Mouse (Mus musculus) heart, embryonic 14.5 days (tissue): ENCODE results near the gene Spindoc. TPM values are rescaled to one million over a fixed set of nuclear protein-coding genes. Genes with fewer than 3 reads are reported as not detected.
A peak's percentile ranks its signal among the peaks of the same experiment; 100 is the strongest.

Experiments
- ATAC-seq: fragments of 200-750 bp; cut with Nextera tagmentation; 2 replicates; pipeline ENCODE4 v1.8.0; 2017; ENCODE audit warnings: low read depth, moderate TSS enrichment; ENCODE audit not compliant: insufficient number of reproducible peaks, insufficient read depth, low FRiP score
- H3K27ac ChIP-seq, 2 experiments: fragments of 200-500 bp in 1 of 2; fragments of 300-500 bp in 1 of 2; sonication (generic) in 1 of 2; replicated peaks in 1 of 2; 2 replicates each; pipeline ENCODE4 v1.5.1; 2012 to 2014; ENCODE audit warnings: low read depth in 2 of 2, low read length in 2 of 2, control low read depth in 1 of 2, mild to moderate bottlenecking in 1 of 2, mixed read lengths in 1 of 2; ENCODE audit not compliant: control insufficient read depth in 1 of 2, insufficient read depth in 1 of 2
- H3K27me3 ChIP-seq: fragments of 300-500 bp; sonication (generic); 2 replicates; pipeline ENCODE4 v1.6.1; 2014; ENCODE audit warnings: mild to moderate bottlenecking, low read length, control low read depth; ENCODE audit not compliant: control insufficient read depth, insufficient read depth
- H3K36me3 ChIP-seq: fragments of 300-500 bp; sonication (generic); 2 replicates; pipeline ENCODE4 v1.6.1; 2014; ENCODE audit warnings: mild to moderate bottlenecking, control low read depth, low read length, mixed read lengths; ENCODE audit not compliant: control insufficient read depth, insufficient read depth
- H3K4me1 ChIP-seq, 2 experiments: fragments of 200-500 bp in 1 of 2; fragments of 300-500 bp in 1 of 2; sonication (generic) in 1 of 2; 2 replicates each; pipeline ENCODE4 v1.6.1; 2012 to 2014; ENCODE audit warnings: low read length in 2 of 2, control low read depth in 1 of 2, mixed read lengths in 1 of 2; ENCODE audit not compliant: control insufficient read depth in 2 of 2, insufficient read depth in 2 of 2
- H3K4me2 ChIP-seq: fragments of 300-500 bp; sonication (generic); 2 replicates; pipeline ENCODE4 v1.6.1; 2014; ENCODE audit warnings: mild to moderate bottlenecking, low read length
- H3K4me3 ChIP-seq, 2 experiments: fragments of 200-500 bp in 1 of 2; fragments of 300-500 bp in 1 of 2; sonication (generic) in 1 of 2; 2 replicates each; pipeline ENCODE4 v1.5.1; 2012 to 2014; ENCODE audit warnings: low read length in 2 of 2, mild to moderate bottlenecking in 2 of 2, control low read depth in 1 of 2, low read depth in 1 of 2, moderate library complexity in 1 of 2; ENCODE audit not compliant: control insufficient read depth in 1 of 2, insufficient read depth in 1 of 2
- H3K9ac ChIP-seq: fragments of 300-500 bp; sonication (generic); 2 replicates; pipeline ENCODE4 v1.6.1; 2014; ENCODE audit warnings: mild to moderate bottlenecking, low read length
- H3K9me3 ChIP-seq: fragments of 300-500 bp; sonication (generic); 2 replicates; pipeline ENCODE4 v1.6.1; 2016; ENCODE audit warnings: low read length, control low read depth; ENCODE audit not compliant: control insufficient read depth
- WGBS: fragments of 180-500 bp; shearing (Covaris S2); extraction: QIAGEN DNeasy Blood & Tissue Kit; methylation state at CpG from one replicate; pipeline ENCODE4 v1.1.7; 2014; 5-methylcytosine and 5-hydroxymethylcytosine counted together
- polyA plus RNA-seq: library from polyadenylated mRNA; unstranded; fragments of >200 nt; fragmentation: Nextera tagmentation; extraction: Ambion mirVana; gene quantifications from 2 replicates; pipeline ENCODE4 v1.2.1, GENCODE M21; 2014

The Spindoc gene
- polyA plus RNA-seq, 1 experiment from 2014 or later = 14.8 TPM

- Histone ChIP-seq H3K9me3 (no peaks in the 10 kb centered on the region), H3K27ac (peak overlapping the region; percentile 89 to 90), H3K4me2 (peak overlapping the region; percentile 38), H3K36me3 (no peaks in the 10 kb centered on the region), H3K27me3 (no peaks in the 10 kb centered on the region), H3K4me3 (no peak overlapping the region), H3K9ac (peak overlapping the region; percentile 45), H3K4me1 (peaks cover 51 to 85% of the 10 kb centered on the region in 2 experiments)
- WGBS = 8% methylated on average over 5 of the region's 5 CpGs
- peak; percentile 42; the same call in 1 of the 2 replicates for ATAC-seq
Measured at GRCm38 (mm10) chr19:7310704-7311103, 72.1 kb downstream of the Spindoc start.

GRCm38 (mm10) chr19:7309738-7310330 lies 73.0 kb downstream of the Spindoc start:
- H3K27ac ChIP-seq = peak overlapping the region; percentile 89 to 90; a peak in 3 of 4 replicates
- peaks cover 54 to 86% of the 10 kb centered on the region in 2 experiments for H3K4me1 ChIP-seq
- peak overlapping the region; percentile 45; the same call in 1 of the 2 replicates for H3K9ac ChIP-seq
- no peak overlapping the region for H3K4me3 ChIP-seq
- no peaks in the 10 kb centered on the region for H3K27me3 ChIP-seq
- no peak overlapping the region for H3K4me2 ChIP-seq
- WGBS = 37% methylated on average over 2 of the region's 2 CpGs
- H3K9me3 ChIP-seq = no peaks in the 10 kb centered on the region
- H3K36me3 ChIP-seq = no peaks in the 10 kb centered on the region
- no peak for ATAC-seq

DNA sequence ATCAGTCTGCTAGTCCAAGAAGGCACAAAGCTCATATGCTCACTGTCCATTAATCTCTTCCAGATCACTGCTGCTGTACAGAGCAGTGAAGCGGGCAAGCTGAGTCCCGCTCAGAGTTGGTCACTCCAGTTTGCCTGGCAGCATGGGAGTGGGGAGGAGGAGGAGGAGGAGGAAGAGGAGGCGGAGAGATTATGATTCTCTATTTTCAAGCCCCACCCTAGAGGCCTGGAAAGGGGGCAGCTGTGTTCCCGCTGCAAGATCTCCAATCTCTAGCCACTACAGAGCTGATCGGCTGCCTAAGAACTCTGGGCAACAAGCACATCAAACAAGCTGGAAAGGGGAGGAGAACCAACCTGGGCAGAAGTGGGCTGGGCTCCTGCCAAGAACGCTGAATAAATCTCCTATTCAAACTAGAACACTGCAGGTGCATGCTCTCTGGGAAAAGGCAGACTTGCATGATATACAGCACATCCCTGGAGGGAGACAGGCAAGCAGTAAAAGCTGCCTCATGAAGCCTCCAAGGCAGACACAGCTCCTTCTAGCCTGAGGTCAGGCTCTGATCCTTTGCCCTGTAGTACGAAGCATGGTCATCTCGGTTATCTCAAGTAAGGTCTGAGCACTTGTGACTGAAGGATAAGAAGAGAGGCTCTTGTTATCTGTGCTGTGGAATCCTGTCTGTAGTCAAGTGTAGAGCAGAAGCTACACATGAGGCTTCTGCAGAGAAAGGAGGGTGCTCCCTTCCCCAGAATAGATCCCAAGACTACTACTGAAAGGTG lies 74.6 kb downstream of the Spindoc start:
- Histone ChIP-seq H3K4me3 (no peak overlapping the region), H3K4me2 (peak overlapping the region; percentile 30), H3K4me1 (peaks cover 50 to 86% of the 10 kb centered on the region in 2 experiments), H3K27ac (peak overlapping the region in 1 of 2 experiments; percentile 43; a peak in 2 of 4 replicates), H3K27me3 (no peaks in the 10 kb centered on the region), H3K9ac (peak overlapping the region; percentile 5), H3K9me3 (no peaks in the 10 kb centered on the region), H3K36me3 (no peaks in the 10 kb centered on the region)
- ATAC-seq = no peak
- WGBS = 29% methylated on average over 8 of the region's 8 CpGs

- Histone ChIP-seq H3K4me2 (no peak overlapping the region), H3K4me3 (no peak overlapping the region), H3K4me1 (peaks cover 50 to 79% of the 10 kb centered on the region in 2 experiments), H3K9me3 (no peaks in the 10 kb centered on the region), H3K36me3 (no peaks in the 10 kb centered on the region), H3K27ac (peak overlapping the region in 1 of 2 experiments; percentile 44; a peak in 1 of 4 replicates), H3K9ac (no peak overlapping the region), H3K27me3 (no peaks in the 10 kb centered on the region)
- 53% methylated on average over 3 of the region's 3 CpGs for WGBS
- ATAC-seq = no peak
Measured at GRCm38 (mm10) chr19:7306968-7307367, 75.8 kb downstream of the Spindoc start.

GRCm38 (mm10) chr19:7305380-7306310 lies 77.1 kb downstream of the Spindoc start:
- ATAC-seq = no peak
- 33% methylated on average over 10 of the region's 11 CpGs for WGBS
- H3K27ac ChIP-seq = 0 out of 4 replicates have a peak overlapping the region, but pooled peaks of 1 of the 2 experiments have one; percentile 4

DNA sequence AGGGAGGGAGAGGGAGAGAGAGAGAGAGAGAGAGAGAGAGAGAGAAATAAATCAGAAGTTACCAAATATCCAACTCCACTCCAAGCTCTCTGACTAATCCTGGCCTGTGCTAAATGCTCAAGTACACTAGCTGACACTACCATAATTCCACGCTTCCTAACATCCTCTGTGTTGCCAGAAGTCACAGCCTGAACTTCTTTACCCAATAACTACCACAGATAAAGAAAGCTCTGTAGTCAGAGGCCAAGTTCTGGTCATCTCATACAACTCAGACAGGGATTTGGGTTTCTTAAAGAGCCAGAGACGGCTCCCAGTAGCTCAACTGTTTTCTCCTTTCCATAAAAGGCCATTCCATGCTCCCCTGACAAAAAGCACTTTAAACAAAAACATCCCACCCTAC lies 78.0 kb downstream of the Spindoc start:
- Histone ChIP-seq H3K36me3 (0 out of 2 replicates have a peak, but pooled peaks cover 3% of the 10 kb centered on the region), H3K27ac (peak overlapping the region in 1 of 2 experiments; percentile 9; a peak in 1 of 4 replicates), H3K4me1 (peaks cover 31 to 65% of the 10 kb centered on the region in 2 experiments), H3K9me3 (no peaks in the 10 kb centered on the region), H3K4me2 (no peak overlapping the region), H3K4me3 (no peak overlapping the region), H3K9ac (no peak overlapping the region), H3K27me3 (no peaks in the 10 kb centered on the region)
- no peak for ATAC-seq
- 67% methylated on average over 2 of the region's 2 CpGs for WGBS

More at GRCm38 (mm10) chr19:7305380-7306310, 77.1 kb downstream of the Spindoc start:
- Histone ChIP-seq H3K4me3 (no peak overlapping the region), H3K4me2 (no peak overlapping the region), H3K4me1 (peaks cover 40 to 73% of the 10 kb centered on the region in 2 experiments), H3K9me3 (no peaks in the 10 kb centered on the region), H3K27me3 (no peaks in the 10 kb centered on the region), H3K9ac (no peak overlapping the region), H3K36me3 (no peaks in the 10 kb centered on the region)
